23 mouse cellular contexts compared by ENCODE assay signal in the genomic region with DNA sequence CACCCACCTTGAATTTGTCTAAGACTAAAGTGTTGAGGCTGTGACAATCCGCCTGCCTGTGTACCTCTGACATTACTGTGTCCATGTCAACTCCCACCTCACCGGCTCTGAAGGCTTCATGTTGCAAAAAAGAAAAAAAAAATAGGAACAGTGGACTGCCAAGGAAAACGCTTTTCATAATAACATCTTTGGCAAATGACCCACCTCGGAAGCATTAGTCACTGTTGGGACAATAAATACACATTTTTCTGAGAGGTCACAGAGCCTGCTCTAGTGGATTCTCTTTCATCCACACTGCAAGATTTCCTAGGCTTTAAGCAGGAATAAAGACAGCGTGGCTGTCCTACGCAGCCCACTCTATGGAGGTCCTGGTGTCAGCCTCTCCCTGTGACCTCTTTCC.
DNase-seq lines count a peak whose midpoint lies in the region; ATAC-seq and TF ChIP-seq lines count a peak whose summit lies in the region.
"Had no signal": no experiment of that assay in that cellular context is flagged by ENCODE, and none has a peak within 500 bp of the region (broad histone marks: within the 10 kb centered on the region; RNA-seq: fewer than 3 reads in every experiment).

No protein-coding gene starts in this region.

- peak in 1 of 2 experiments; percentile 10 for DNase-seq in heart, adult 2 months
- no peak for DNase-seq in heart, embryonic 10.5 days (ENCODE audit: low spot score)
- peak; percentile 52 for DNase-seq in lung, postnatal 0 days (ENCODE audit: low spot score)
- DNase-seq in lung, postnatal 25 days (ENCODE audit: low spot score) = no peak
- DNase-seq in right cerebral cortex, postnatal 10 days (ENCODE audit: low spot score in 2 of 2) = no peak
- no peak for DNase-seq in right cerebral cortex, postnatal 36 days (ENCODE audit: low spot score in 2 of 2)
- DNase-seq: cerebellum, adult 9-10 months; gastrocnemius, postnatal 36 days; kidney, adult 18-20 months; layer of hippocampus, postnatal 36 days; lung, embryonic 14.5 days; lung, postnatal 4 days; right cerebral cortex, postnatal 25 days; thymus, postnatal 25 days had no signal

- peaks cover 17% of the 10 kb centered on the region for H3K36me3 ChIP-seq in heart, adult 2 months (ENCODE audit: control insufficient read depth, insufficient read depth, low read length)
- peaks cover 3% of the 10 kb centered on the region; the same call in 1 of the 2 replicates for H3K36me3 ChIP-seq in heart, embryonic 10.5 days
- 0 out of 2 replicates have a peak, but pooled peaks cover 3% of the 10 kb centered on the region for H3K36me3 ChIP-seq in lung, postnatal 0 days (ENCODE audit: insufficient read depth, low read length)
- H3K36me3 ChIP-seq: embryonic facial prominence, embryonic 15.5 days; midbrain, embryonic 15.5 days had no signal

- peaks cover 11% of the 10 kb centered on the region for H3K4me1 ChIP-seq in heart, adult 2 months (ENCODE audit: control insufficient read depth, insufficient read depth, low read length)
- no peaks in the 10 kb centered on the region for H3K4me1 ChIP-seq in heart, embryonic 10.5 days
- peaks cover 3% of the 10 kb centered on the region; the same call in 1 of the 2 replicates for H3K4me1 ChIP-seq in lung, postnatal 0 days (ENCODE audit: insufficient read depth, low read depth, low read length)
- peaks cover 8% of the 10 kb centered on the region for H3K4me1 ChIP-seq in embryonic fibroblast, embryonic 13.5 days (ENCODE audit: control insufficient read depth, insufficient read depth, low read length)
- H3K4me1 ChIP-seq: embryonic facial prominence, embryonic 15.5 days; forebrain, embryonic 10.5 days; hindbrain, embryonic 13.5 days; limb, embryonic 13.5 days; midbrain, embryonic 15.5 days; neural tube, embryonic 12.5 days had no signal

- no peak overlapping the region for H3K9ac ChIP-seq in heart, adult 2 months (ENCODE audit: low read depth, low read length)
- no peak overlapping the region for H3K9ac ChIP-seq in lung, postnatal 0 days (replicated peaks; ENCODE audit: low read depth)
- H3K9ac ChIP-seq: embryonic facial prominence, embryonic 15.5 days; hindbrain, embryonic 13.5 days; limb, embryonic 13.5 days; liver, embryonic 14.5 days; lung, embryonic 14.5 days; midbrain, embryonic 15.5 days; neural tube, embryonic 12.5 days had no signal

- peak overlapping the region; percentile 52 for H3K27ac ChIP-seq in heart, adult 2 months
- H3K27ac ChIP-seq in heart, embryonic 10.5 days = no peak overlapping the region
- H3K27ac ChIP-seq in lung, postnatal 0 days (ENCODE audit: low read length) = no peak overlapping the region
- peak overlapping the region; percentile 82 for H3K27ac ChIP-seq in embryonic fibroblast, embryonic 13.5 days (ENCODE audit: insufficient read depth, low read length)
- H3K27ac ChIP-seq: embryonic facial prominence, embryonic 15.5 days; forebrain, embryonic 10.5 days; hindbrain, embryonic 13.5 days; limb, embryonic 13.5 days; liver, embryonic 14.5 days; midbrain, embryonic 15.5 days; neural tube, embryonic 12.5 days had no signal

- no peak for ATAC-seq in lung, postnatal 0 days
- ATAC-seq: forebrain, embryonic 16.5 days; midbrain, embryonic 15.5 days had no signal

- no peaks in the 10 kb centered on the region for H3K9me3 ChIP-seq in heart, embryonic 10.5 days
- no peaks in the 10 kb centered on the region for H3K9me3 ChIP-seq in lung, postnatal 0 days (ENCODE audit: low read length)
- H3K9me3 ChIP-seq: embryonic facial prominence, embryonic 15.5 days; forebrain, embryonic 10.5 days; hindbrain, embryonic 13.5 days; limb, embryonic 13.5 days; midbrain, embryonic 15.5 days; neural tube, embryonic 12.5 days had no signal

- no peaks in the 10 kb centered on the region for H3K27me3 ChIP-seq in heart, adult 2 months (ENCODE audit: control insufficient read depth, insufficient read depth, low read length)
- no peaks in the 10 kb centered on the region for H3K27me3 ChIP-seq in heart, embryonic 10.5 days (ENCODE audit: insufficient read depth, poor library complexity, severe bottlenecking)
- no peaks in the 10 kb centered on the region for H3K27me3 ChIP-seq in lung, postnatal 0 days (replicated peaks; ENCODE audit: insufficient read depth, low read length)
- H3K27me3 ChIP-seq: embryonic facial prominence, embryonic 15.5 days; hindbrain, embryonic 13.5 days; limb, embryonic 13.5 days; midbrain, embryonic 15.5 days; neural tube, embryonic 12.5 days had no signal

- TF ChIP-seq POLR2A in heart, adult 2 months (IDR thresholded peaks at IDR 0.05; ENCODE audit: insufficient read depth, low read depth, low read length) = no peak
- no peak for TF ChIP-seq POLR2A in embryonic fibroblast, embryonic 13.5 days (IDR thresholded peaks at IDR 0.05; ENCODE audit: low read depth, low read length)

- no peak for TF ChIP-seq EP300 in heart, adult 2 months (IDR thresholded peaks at IDR 0.05; ENCODE audit: insufficient read depth, low read depth, low read length)
- no peak for TF ChIP-seq EP300 in lung, postnatal 0 days (IDR thresholded peaks at IDR 0.05)

- H3K79me2 ChIP-seq in heart, adult 2 months (replicated peaks; ENCODE audit: control insufficient read depth, insufficient read depth, low read length) = no peaks in the 10 kb centered on the region

- TF ChIP-seq CTCF in heart, adult 2 months (IDR thresholded peaks at IDR 0.05) = no peak
- TF ChIP-seq CTCF in lung, postnatal 0 days (IDR thresholded peaks at IDR 0.05) = no peak
- no peak for TF ChIP-seq CTCF in embryonic fibroblast, embryonic 13.5 days (IDR thresholded peaks at IDR 0.05; ENCODE audit: borderline replicate concordance, insufficient read depth, low read length)

- H3K4me3 ChIP-seq in heart, adult 2 months = no peak overlapping the region
- H3K4me3 ChIP-seq in heart, embryonic 10.5 days = no peak overlapping the region
- H3K4me3 ChIP-seq in lung, postnatal 0 days (ENCODE audit: low read depth, low read length) = no peak overlapping the region
- no peak overlapping the region for H3K4me3 ChIP-seq in embryonic fibroblast, embryonic 13.5 days (ENCODE audit: insufficient read depth, low read length)
- H3K4me3 ChIP-seq: embryonic facial prominence, embryonic 15.5 days; forebrain, embryonic 10.5 days; hindbrain, embryonic 13.5 days; limb, embryonic 13.5 days; midbrain, embryonic 15.5 days; neural tube, embryonic 12.5 days had no signal

- intact Hi-C loops in heart, adult 2 months (cut with DNase I) = no loop called here

- no peak overlapping the region for H3K4me2 ChIP-seq in lung, postnatal 0 days (replicated peaks; ENCODE audit: low read depth, low read length)
- H3K4me2 ChIP-seq: embryonic facial prominence, embryonic 15.5 days; hindbrain, embryonic 13.5 days; limb, embryonic 13.5 days; lung, embryonic 14.5 days; midbrain, embryonic 15.5 days; neural tube, embryonic 12.5 days had no signal

- 48% methylated on average over 6 of the region's 6 CpGs for WGBS in heart, adult 2 months
- WGBS in heart, embryonic 10.5 days = 88% methylated on average over 6 of the region's 6 CpGs
- 52% methylated on average over 6 of the region's 6 CpGs for WGBS in lung, postnatal 0 days

Comparison
In these comparisons a context has a peak if more than half of its experiments do, and no peak if none do; other contexts are left out.
1. H3K27ac ChIP-seq: peak in heart, adult 2 months (single experiment) and embryonic fibroblast, embryonic 13.5 days (single experiment); none in heart, embryonic 10.5 days (single experiment) and lung, postnatal 0 days (single experiment).